Mouse (Mus musculus) kidney, adult 10 weeks (tissue): Measurements from ENCODE around the gene Olfr214. TPM values are rescaled to one million over a fixed set of nuclear protein-coding genes. Genes with fewer than 3 reads are reported as not detected.

ENCODE experiments used
- polyA plus RNA-seq: library from polyadenylated mRNA; stranded (reverse); fragments of 350-450 nt; fragmentation: Illumina TruSeq; extraction: RNeasy Lipid Tissue Mini Kit (QIAGEN cat#74804); gene quantifications from one replicate; pipeline ENCODE4 v1.2.3, GENCODE M21; 2014; ENCODE audit warnings: low read depth, low replicate concordance

Olfr214 gene
- polyA plus RNA-seq, result not detected

GRCm38 (mm10) chr6:116553935-116554334 lies at the start of gene Olfr214:
Gene Olfr214, plus strand, starts transcription at chr6:116554235.

GRCm38 (mm10) chr6:116506302-116507003 lies 47.6 kb upstream of the Olfr214 start, which contains the start of gene Olfr212:
Gene Olfr212, plus strand, starts transcription at chr6:116506516.

GRCm38 (mm10) chr6:116538156-116538555 lies 15.9 kb upstream of the Olfr214 start, which contains the start of gene Olfr213:
Gene Olfr213, plus strand, starts transcription at chr6:116538456.

GRCm38 (mm10) chr6:116550841-116551240 lies 3.2 kb upstream of the Olfr214 start, which contains the start of gene Gm5580:
Gene Gm5580, plus strand, starts transcription at chr6:116551141.

GRCm38 (mm10) chr6:116584095-116584494 lies 30.1 kb downstream of the Olfr214 start, which contains the start of gene Olfr215:
Gene Olfr215, minus strand, starts transcription at chr6:116584195.

Other genes with a start within 250 kb of the Olfr214 start
- 195 TPM for gene March8, start 216.2 kb upstream of the Olfr214 start, polyA plus RNA-seq
- 0.57 TPM for gene Alox5, start 93.1 kb upstream of the Olfr214 start, polyA plus RNA-seq
- gene Olfr211, start 65.1 kb upstream of the Olfr214 start, polyA plus RNA-seq, result not detected
- gene Olfr212, start 47.7 kb upstream of the Olfr214 start, polyA plus RNA-seq, result not detected
- gene Olfr213, start 15.8 kb upstream of the Olfr214 start, polyA plus RNA-seq, result not detected
- not detected for gene Gm5580, start 3.1 kb upstream of the Olfr214 start, polyA plus RNA-seq
- not detected for gene Olfr215, start 30.0 kb downstream of the Olfr214 start, polyA plus RNA-seq
- 68.3 TPM for gene Zfp422, start 74.8 kb downstream of the Olfr214 start, polyA plus RNA-seq
- 1.2 TPM for gene Depp1, start 96.4 kb downstream of the Olfr214 start, polyA plus RNA-seq
- gene Rassf4, start 119.7 kb downstream of the Olfr214 start, polyA plus RNA-seq, result 2.0 TPM
- gene Tmem72, start 162.7 kb downstream of the Olfr214 start, polyA plus RNA-seq, result 24.4 TPM